Mouse (Mus musculus) kidney, postnatal 0 days (tissue): Measurements from ENCODE around the gene Ly6g6c. TPM values are rescaled to one million over a fixed set of nuclear protein-coding genes. Genes with fewer than 3 reads are reported as not detected.

Experiments used
- ATAC-seq: fragments of 200-750 bp; cut with Nextera tagmentation; replicated peaks from 2 replicates; pipeline ENCODE4 v1.8.0; 2017; ENCODE audit warnings: low read depth, moderate number of reproducible peaks, moderate TSS enrichment, moderate library complexity; ENCODE audit not compliant: low FRiP score
- DNase-seq: peaks from one replicate; pipeline ENCODE4 v3.0.0-alpha.2; 2016; ENCODE audit warnings: low spot score
- H3K27ac ChIP-seq: fragments of 300-500 bp; sonication (generic); 2 replicates; pipeline ENCODE4 v1.5.1; 2014; ENCODE audit warnings: mild to moderate bottlenecking
- H3K27me3 ChIP-seq: fragments of 300-500 bp; sonication (generic); 2 replicates; pipeline ENCODE4 v1.6.1; 2014; ENCODE audit warnings: low read length, mixed read lengths; ENCODE audit not compliant: insufficient read depth
- H3K36me3 ChIP-seq: fragments of 300-500 bp; sonication (generic); 2 replicates; pipeline ENCODE4 v1.6.1; 2014; ENCODE audit warnings: low read length, mixed read lengths; ENCODE audit not compliant: insufficient read depth
- H3K4me1 ChIP-seq: fragments of 300-500 bp; sonication (generic); replicated peaks from 2 replicates; pipeline ENCODE4 v1.6.1; 2014; ENCODE audit warnings: antibody characterized with exemption, low read length, mixed read lengths; ENCODE audit not compliant: insufficient read depth
- H3K4me2 ChIP-seq: fragments of 300-500 bp; sonication (generic); 2 replicates; pipeline ENCODE4 v1.6.1; 2014; ENCODE audit warnings: mild to moderate bottlenecking, low read length, moderate library complexity, mixed read lengths
- H3K4me3 ChIP-seq: fragments of 300-500 bp; sonication (generic); replicated peaks from 2 replicates; pipeline ENCODE4 v1.5.1; 2014; ENCODE audit warnings: low read depth, low read length
- H3K9ac ChIP-seq: fragments of 300-500 bp; sonication (generic); 2 replicates; pipeline ENCODE4 v1.6.1; 2014; ENCODE audit warnings: low read depth, low read length
- H3K9me3 ChIP-seq: fragments of 300-500 bp; sonication (generic); replicated peaks from 2 replicates; pipeline ENCODE4 v1.6.1; 2016; ENCODE audit warnings: low read length, inconsistent platforms, mixed read lengths
- CTCF ChIP-seq: IDR thresholded peaks from 2 replicates; pipeline ENCODE4 v1.5.1; 2016; ENCODE audit warnings: antibody characterized with exemption, low read depth, mild to moderate bottlenecking, moderate library complexity
- WGBS: fragments of 180-500 bp; shearing (Covaris S2); extraction: QIAGEN DNeasy Blood & Tissue Kit; methylation state at CpG from one replicate; pipeline ENCODE4 v1.1.7; 2014; 5-methylcytosine and 5-hydroxymethylcytosine counted together
- polyA plus RNA-seq: library from polyadenylated mRNA; unstranded; fragments of >200 nt; fragmentation: Nextera tagmentation; extraction: Ambion mirVana; gene quantifications from 2 replicates; pipeline ENCODE4 v1.2.1, GENCODE M21; 2015

The Ly6g6c gene
- polyA plus RNA-seq, 1 experiment from 2014 or later = not detected

DNA sequence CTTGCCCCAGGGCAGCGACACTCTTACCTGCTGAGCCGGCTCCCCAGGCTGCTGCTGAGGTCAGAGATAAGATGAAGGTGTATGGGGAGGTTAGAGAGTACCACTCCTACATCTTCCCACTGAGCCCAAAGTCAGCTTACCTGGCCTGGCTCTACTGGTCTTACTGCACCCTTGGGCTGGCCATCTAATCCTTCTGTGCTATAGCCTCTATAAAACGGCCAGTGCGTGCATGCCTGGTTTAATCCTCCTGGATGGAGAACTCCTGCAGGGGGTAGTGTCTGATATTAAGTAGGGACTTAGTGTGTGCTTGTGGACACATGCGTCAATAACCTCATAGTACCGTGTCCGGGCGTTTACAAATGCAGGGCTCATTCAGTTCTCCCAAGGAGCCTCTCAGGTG, 44.6 kb upstream of the Ly6g6c start:
- Histone ChIP-seq H3K27me3 (no peaks in the 10 kb centered on the region), H3K4me3 (no peak overlapping the region), H3K36me3 (peaks cover 9% of the 10 kb centered on the region; the same call in 1 of the 2 replicates), H3K9me3 (no peaks in the 10 kb centered on the region), H3K4me2 (no peak overlapping the region), H3K9ac (no peak overlapping the region), H3K4me1 (no peaks in the 10 kb centered on the region), H3K27ac (no peak overlapping the region)
- 91% methylated on average over 8 of the region's 8 CpGs for WGBS
- DNase-seq (no peak), ATAC-seq (no peak)
- TF ChIP-seq CTCF = no peak

DNA sequence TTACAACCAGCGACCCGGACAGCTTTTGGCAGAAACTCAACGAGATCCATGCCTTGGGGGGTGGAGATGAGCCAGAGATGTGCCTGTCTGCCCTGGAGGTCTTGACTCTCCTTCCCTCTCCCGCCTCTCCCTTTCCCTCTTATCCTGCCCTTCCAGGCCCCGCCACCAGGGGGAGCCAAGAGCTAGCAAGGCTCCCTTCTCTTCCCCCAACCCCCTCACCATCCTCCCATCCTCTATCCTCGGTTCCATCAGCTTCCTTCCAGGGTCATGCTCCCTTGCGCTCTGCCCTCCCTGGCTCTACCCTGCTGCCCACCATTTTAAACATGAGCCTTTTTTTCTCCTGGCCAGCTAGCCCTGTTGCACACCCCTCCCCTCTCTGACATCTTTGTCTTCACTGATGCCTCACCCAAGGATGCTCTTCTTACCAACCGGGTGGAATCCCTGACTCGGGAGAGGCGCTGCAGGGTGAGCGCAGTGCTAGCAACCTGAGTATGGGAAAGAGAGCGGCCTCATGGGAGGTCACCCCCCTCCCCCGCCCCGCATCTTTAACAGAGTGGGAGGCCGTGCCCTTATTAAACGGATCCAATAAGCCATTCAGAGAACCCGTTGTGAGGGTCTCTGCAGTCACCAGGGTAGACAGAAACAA, 43.9 kb upstream of the Ly6g6c start:
- Histone ChIP-seq H3K27me3 (no peaks in the 10 kb centered on the region), H3K4me3 (no peak overlapping the region), H3K4me1 (no peaks in the 10 kb centered on the region), H3K9me3 (no peaks in the 10 kb centered on the region), H3K9ac (no peak overlapping the region), H3K4me2 (no peak overlapping the region; the same call in 1 of the 2 replicates), H3K36me3 (0 out of 2 replicates have a peak, but pooled peaks cover 2% of the 10 kb centered on the region), H3K27ac (peak overlapping the region; percentile 71)
- 8% methylated on average over 17 of the region's 17 CpGs for WGBS
- ATAC-seq (peak; percentile 31; the same call in 1 of the 2 replicates), DNase-seq (peak; percentile 91)
- TF ChIP-seq CTCF = peak; percentile 100

DNA sequence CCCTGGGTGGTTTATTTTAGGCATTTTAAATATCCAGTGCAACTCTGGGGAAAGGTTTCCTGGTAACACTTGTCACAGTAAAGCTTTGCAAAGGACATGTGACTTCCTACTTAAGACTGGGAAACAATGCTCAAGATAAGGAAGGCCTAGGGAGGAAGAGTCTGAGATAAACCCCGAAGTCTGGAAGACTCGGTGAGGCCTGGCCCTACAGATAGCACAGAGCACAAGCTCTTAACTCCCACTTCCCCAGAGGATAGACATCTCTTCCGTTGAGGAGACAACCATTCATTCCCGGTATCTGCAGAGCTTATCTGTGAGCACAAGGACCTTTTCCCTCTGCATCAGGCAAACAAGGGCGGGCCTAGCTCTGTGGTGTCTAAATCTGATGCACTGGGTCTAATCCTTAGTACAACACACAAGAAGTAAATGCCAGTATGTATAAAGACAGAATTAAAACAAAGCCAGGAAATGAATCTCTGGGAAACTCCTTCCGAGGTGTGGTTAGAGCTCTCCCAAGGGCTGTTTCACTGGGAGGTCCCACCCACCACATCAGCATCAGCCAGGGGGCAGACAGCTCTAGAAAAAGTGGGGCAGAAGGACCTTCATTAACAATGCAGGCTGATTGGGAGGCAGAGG, 43.2 kb upstream of the Ly6g6c start:
- DNase-seq = peak; percentile 54
- H3K4me3 ChIP-seq = no peak overlapping the region
- TF ChIP-seq CTCF = peak; percentile 33; the same call in 1 of the 2 replicates
- H3K4me1 ChIP-seq = no peaks in the 10 kb centered on the region
- WGBS = 50% methylated on average over 6 of the region's 6 CpGs
- peak overlapping the region; percentile 71 for H3K27ac ChIP-seq
- H3K27me3 ChIP-seq = no peaks in the 10 kb centered on the region
- H3K36me3 ChIP-seq = no peaks in the 10 kb centered on the region
- no peak overlapping the region for H3K9ac ChIP-seq
- no peak overlapping the region; the same call in 1 of the 2 replicates for H3K4me2 ChIP-seq
- ATAC-seq = no peak
- no peaks in the 10 kb centered on the region for H3K9me3 ChIP-seq

DNA sequence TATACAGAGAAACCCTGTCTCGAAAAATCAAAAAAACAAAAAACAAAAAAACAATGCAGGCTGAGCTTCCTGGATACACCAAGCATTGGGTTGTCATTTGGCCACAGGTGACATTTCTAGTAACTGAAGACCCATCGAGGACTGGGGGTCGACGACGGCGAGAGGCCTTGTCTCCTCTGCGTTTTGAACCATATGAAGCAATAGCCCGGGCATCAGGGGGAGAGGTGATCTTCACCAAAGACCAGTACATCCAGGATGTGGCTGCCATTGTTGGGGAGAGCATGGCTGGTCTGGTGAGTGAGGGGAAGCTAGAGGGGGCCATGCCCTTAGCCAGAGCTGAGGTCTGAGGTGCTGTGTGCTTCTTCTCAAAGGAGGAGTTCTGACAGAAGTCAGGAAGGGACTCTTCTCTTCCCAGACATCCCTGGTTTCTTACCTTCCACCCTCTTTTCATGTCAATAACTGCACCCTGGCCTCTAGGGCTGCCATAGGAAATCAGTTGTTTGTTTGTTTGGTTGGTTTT, 42.6 kb upstream of the Ly6g6c start:
- Histone ChIP-seq H3K36me3 (no peaks in the 10 kb centered on the region), H3K27ac (0 out of 2 replicates have a peak overlapping the region, but pooled peaks have one; percentile 71), H3K4me1 (no peaks in the 10 kb centered on the region), H3K9ac (no peak overlapping the region), H3K27me3 (no peaks in the 10 kb centered on the region), H3K4me3 (no peak overlapping the region), H3K4me2 (no peak overlapping the region), H3K9me3 (no peaks in the 10 kb centered on the region)
- DNase-seq = no peak
- ATAC-seq = no peak
- TF ChIP-seq CTCF = no peak
- WGBS = 94% methylated on average over 8 of the region's 8 CpGs

DNA sequence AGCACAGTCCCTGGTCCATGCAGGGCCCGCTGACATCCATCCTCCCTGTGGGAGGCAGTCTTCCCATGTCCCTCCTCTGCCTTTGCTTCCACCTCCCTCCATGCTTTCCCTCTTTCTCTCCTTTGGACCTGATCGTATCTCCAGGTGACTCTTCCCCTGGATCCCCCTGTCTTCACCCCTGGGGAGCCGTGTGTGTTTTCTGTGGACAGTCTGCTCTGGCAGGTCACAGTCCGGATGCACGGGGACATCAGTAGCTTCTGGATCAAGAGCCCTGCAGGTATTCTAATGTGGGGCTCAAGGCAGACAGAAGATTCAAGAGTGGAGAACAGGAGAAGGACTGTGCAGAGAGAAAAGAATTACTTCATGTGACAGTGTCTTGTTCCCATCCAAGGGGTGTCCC, 42.0 kb upstream of the Ly6g6c start:
- DNase-seq (no peak), ATAC-seq (no peak)
- H3K4me2 ChIP-seq = no peak overlapping the region
- no peak overlapping the region for H3K9ac ChIP-seq
- 82% methylated on average over 5 of the region's 5 CpGs for WGBS
- H3K9me3 ChIP-seq = no peaks in the 10 kb centered on the region
- H3K27me3 ChIP-seq = no peaks in the 10 kb centered on the region
- no peaks in the 10 kb centered on the region for H3K4me1 ChIP-seq
- no peak overlapping the region for H3K27ac ChIP-seq
- no peak for TF ChIP-seq CTCF
- H3K4me3 ChIP-seq = no peak overlapping the region
- no peaks in the 10 kb centered on the region for H3K36me3 ChIP-seq

DNA sequence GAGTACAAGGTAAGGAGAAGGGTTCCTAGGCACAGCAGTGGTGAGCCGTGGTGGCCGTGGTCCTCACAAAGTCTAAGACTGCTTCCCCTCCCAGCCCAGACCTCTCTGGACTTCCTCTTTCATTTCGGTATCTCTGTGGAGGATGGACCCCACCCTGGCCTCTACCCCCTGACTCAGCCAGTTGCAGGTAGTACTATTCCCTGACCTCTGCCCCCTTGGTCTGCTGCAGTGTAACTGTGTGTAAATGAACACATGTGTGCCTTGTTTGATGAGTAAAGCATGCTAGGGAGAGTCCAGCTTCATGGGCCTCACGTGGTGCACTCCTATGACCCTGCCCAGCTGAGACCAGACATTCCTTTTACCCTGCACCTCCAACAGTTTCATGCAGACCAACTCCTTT, 41.4 kb upstream of the Ly6g6c start:
- no peak for TF ChIP-seq CTCF
- no peak for DNase-seq
- Histone ChIP-seq H3K36me3 (no peaks in the 10 kb centered on the region), H3K27ac (no peak overlapping the region), H3K27me3 (no peaks in the 10 kb centered on the region), H3K4me3 (no peak overlapping the region), H3K4me2 (no peak overlapping the region), H3K9ac (no peak overlapping the region), H3K9me3 (no peaks in the 10 kb centered on the region), H3K4me1 (no peaks in the 10 kb centered on the region)
- WGBS = 74% methylated on average over 4 of the region's 4 CpGs
- ATAC-seq = no peak
